Mouse (Mus musculus): ENCODE measurements around the gene Zfp747. TPM values are rescaled to one million over a fixed set of nuclear protein-coding genes. Genes with fewer than 3 reads are reported as not detected.
A peak's percentile ranks its signal among the peaks of the same experiment; 100 is the strongest.
"Not testable (repeated sequence)": the region's sequence is repeated elsewhere in the genome, so short reads cannot be mapped to it uniquely, and the experiment has no call there.

Gene Zfp747
- polyA plus RNA-seq, 1 experiment: 7.2 TPM

- TF ChIP-seq POLR2A (IDR thresholded peaks at IDR 0.05; ENCODE audit: low read depth, low read length) (no peak), CTCF (IDR thresholded peaks at IDR 0.05; ENCODE audit: extremely low read depth, insufficient read depth, insufficient read length, insufficient replicate concordance) (no peak)
- peaks cover 3% of the 10 kb centered on the region; the same call in 1 of the 2 replicates for H3K4me1 ChIP-seq (ENCODE audit: control insufficient read depth, insufficient read depth, insufficient read length)
- DNase-seq (ENCODE audit: low read depth in 1 of 2, low spot score in 2 of 2): no peak
These were observed 4.6 kb downstream of the Zfp747 start for GRCm38 (mm10) chr7:127371213-127371612.

GRCm38 (mm10) chr7:127366249-127366648 lies 9.6 kb downstream of the Zfp747 start:
- WGBS: 96% methylated on average over 3 of the region's 3 CpGs

More at GRCm38 (mm10) chr7:127371213-127371612, 4.6 kb downstream of the Zfp747 start:
- Histone ChIP-seq H3K27me3 (ENCODE audit: control insufficient read depth, insufficient read depth, low read length) (no peaks in the 10 kb centered on the region), H3K4me3 (ENCODE audit: extremely low read depth, insufficient read depth, insufficient read length) (no peak overlapping the region), H3K27ac (ENCODE audit: insufficient read depth, low read length) (no peak overlapping the region), H3K36me3 (ENCODE audit: control insufficient read depth, insufficient read depth, low read length) (peaks cover 5% of the 10 kb centered on the region)
- WGBS: 70% methylated on average over 2 of the region's 2 CpGs

DNA sequence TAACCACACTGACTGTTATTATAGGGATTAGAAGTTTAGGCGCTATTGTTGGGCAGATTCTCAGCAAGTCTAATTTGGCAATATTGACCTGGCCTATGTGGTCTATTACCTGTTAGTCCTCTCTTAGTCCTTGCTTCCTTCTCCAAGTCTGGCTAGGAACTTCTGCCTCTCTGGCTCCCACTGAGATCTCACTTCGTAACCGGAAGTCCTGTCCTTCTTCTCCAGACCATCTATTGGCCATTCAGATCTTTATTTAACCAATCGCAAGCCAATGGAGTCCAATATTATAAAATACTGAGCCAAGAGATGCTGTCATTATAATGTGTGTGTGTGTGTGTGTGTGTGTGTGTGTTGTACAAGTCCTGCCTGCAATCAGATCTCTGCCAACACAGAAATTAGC lies 11.7 kb downstream of the Zfp747 start:
- Histone ChIP-seq H3K27me3 (ENCODE audit: control insufficient read depth, insufficient read depth, low read length) (no peaks in the 10 kb centered on the region), H3K4me1 (ENCODE audit: control insufficient read depth, insufficient read depth, insufficient read length) (no peaks in the 10 kb centered on the region), H3K36me3 (ENCODE audit: control insufficient read depth, insufficient read depth, low read length) (no peaks in the 10 kb centered on the region), H3K4me3 (ENCODE audit: extremely low read depth, insufficient read depth, insufficient read length) (no peak overlapping the region), H3K27ac (ENCODE audit: insufficient read depth, low read length) (no peak overlapping the region)
- DNase-seq (ENCODE audit: low read depth in 1 of 2, low spot score in 2 of 2): no peak
- TF ChIP-seq CTCF (IDR thresholded peaks at IDR 0.05; ENCODE audit: extremely low read depth, insufficient read depth, insufficient read length, insufficient replicate concordance): no peak
- no peak for TF ChIP-seq POLR2A (IDR thresholded peaks at IDR 0.05; ENCODE audit: low read depth, low read length)
- WGBS: 89% methylated on average over 4 of the region's 4 CpGs

More at GRCm38 (mm10) chr7:127366249-127366648, 9.6 kb downstream of the Zfp747 start:
- H3K27ac ChIP-seq (ENCODE audit: insufficient read depth, low read length): no peak overlapping the region
- no peaks in the 10 kb centered on the region for H3K4me1 ChIP-seq (ENCODE audit: control insufficient read depth, insufficient read depth, insufficient read length)
- H3K4me3 ChIP-seq (ENCODE audit: extremely low read depth, insufficient read depth, insufficient read length): no peak overlapping the region
- no peaks in the 10 kb centered on the region for H3K27me3 ChIP-seq (ENCODE audit: control insufficient read depth, insufficient read depth, low read length)
- no peaks in the 10 kb centered on the region for H3K36me3 ChIP-seq (ENCODE audit: control insufficient read depth, insufficient read depth, low read length)
- TF ChIP-seq POLR2A (IDR thresholded peaks at IDR 0.05; ENCODE audit: low read depth, low read length): no peak
- no peak for TF ChIP-seq CTCF (IDR thresholded peaks at IDR 0.05; ENCODE audit: extremely low read depth, insufficient read depth, insufficient read length, insufficient replicate concordance)
- no peak for DNase-seq (ENCODE audit: low read depth in 1 of 2, low spot score in 2 of 2)

DNA sequence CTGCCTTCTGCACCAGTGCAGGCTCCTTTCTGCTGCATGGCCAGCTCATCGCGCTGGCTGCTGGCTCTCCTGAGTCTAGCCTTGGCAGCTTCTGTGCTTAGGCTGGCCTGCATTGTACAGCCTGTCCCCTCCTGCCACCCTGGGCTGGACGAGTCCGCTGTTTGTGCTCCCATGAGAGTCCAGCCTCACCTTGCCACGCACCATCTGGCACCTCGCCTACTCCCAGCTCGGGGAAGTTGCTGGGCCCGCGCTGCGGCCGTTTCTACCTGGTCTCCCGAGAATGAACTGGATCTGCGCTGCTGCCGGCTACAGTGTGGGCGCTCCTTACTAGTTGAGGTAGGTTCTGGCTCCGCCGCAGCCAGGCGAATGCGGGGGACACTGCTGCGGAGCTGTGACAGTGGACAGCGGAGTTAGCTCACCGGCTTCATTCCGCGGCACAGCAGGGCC lies 12.4 kb downstream of the Zfp747 start:
- Histone ChIP-seq H3K36me3 (ENCODE audit: control insufficient read depth, insufficient read depth, low read length) (no peaks in the 10 kb centered on the region), H3K4me3 (ENCODE audit: extremely low read depth, insufficient read depth, insufficient read length) (no peak overlapping the region), H3K4me1 (ENCODE audit: control insufficient read depth, insufficient read depth, insufficient read length) (no peaks in the 10 kb centered on the region), H3K27ac (ENCODE audit: insufficient read depth, low read length) (no peak overlapping the region), H3K27me3 (ENCODE audit: control insufficient read depth, insufficient read depth, low read length) (no peaks in the 10 kb centered on the region)
- 38% methylated on average over 24 of the region's 24 CpGs for WGBS
- DNase-seq (ENCODE audit: low read depth in 1 of 2, low spot score in 2 of 2): no peak
- no peak for TF ChIP-seq POLR2A (IDR thresholded peaks at IDR 0.05; ENCODE audit: low read depth, low read length)
- TF ChIP-seq CTCF (IDR thresholded peaks at IDR 0.05; ENCODE audit: extremely low read depth, insufficient read depth, insufficient read length, insufficient replicate concordance): no peak

- 21% methylated on average over 13 of the region's 13 CpGs for WGBS
- not testable (repeated sequence) for H3K4me1 ChIP-seq (ENCODE audit: control insufficient read depth, insufficient read depth, insufficient read length); H3K36me3 ChIP-seq (ENCODE audit: control insufficient read depth, insufficient read depth, low read length); H3K27ac ChIP-seq (ENCODE audit: insufficient read depth, low read length); H3K27me3 ChIP-seq (ENCODE audit: control insufficient read depth, insufficient read depth, low read length)
- H3K4me3 ChIP-seq (ENCODE audit: extremely low read depth, insufficient read depth, insufficient read length): peak overlapping the region; percentile 27; the same call in 1 of the 2 replicates
- TF ChIP-seq CTCF (IDR thresholded peaks at IDR 0.05; ENCODE audit: extremely low read depth, insufficient read depth, insufficient read length, insufficient replicate concordance): peak; percentile 14; the same call in 1 of the 2 replicates
- DNase-seq (ENCODE audit: low read depth in 1 of 2, low spot score in 2 of 2): peak in 1 of 2 experiments; percentile 45
These were observed 13.4 kb downstream of the Zfp747 start for GRCm38 (mm10) chr7:127362418-127362817.

GRCm38 (mm10) chr7:127361449-127361848 lies 14.4 kb downstream of the Zfp747 start:
- H3K4me3 ChIP-seq (ENCODE audit: extremely low read depth, insufficient read depth, insufficient read length): no peak overlapping the region
- no peaks in the 10 kb centered on the region for H3K27me3 ChIP-seq (ENCODE audit: control insufficient read depth, insufficient read depth, low read length)
- TF ChIP-seq POLR2A (IDR thresholded peaks at IDR 0.05; ENCODE audit: low read depth, low read length) (no peak), CTCF (IDR thresholded peaks at IDR 0.05; ENCODE audit: extremely low read depth, insufficient read depth, insufficient read length, insufficient replicate concordance) (no peak)
- no peak for DNase-seq (ENCODE audit: low read depth in 1 of 2, low spot score in 2 of 2)
- no peaks in the 10 kb centered on the region for H3K4me1 ChIP-seq (ENCODE audit: control insufficient read depth, insufficient read depth, insufficient read length)
- 68% methylated on average over 13 of the region's 13 CpGs for WGBS
- H3K36me3 ChIP-seq (ENCODE audit: control insufficient read depth, insufficient read depth, low read length): no peaks in the 10 kb centered on the region
- no peak overlapping the region for H3K27ac ChIP-seq (ENCODE audit: insufficient read depth, low read length)

- Histone ChIP-seq H3K27me3 (ENCODE audit: control insufficient read depth, insufficient read depth, low read length) (no peaks in the 10 kb centered on the region), H3K36me3 (ENCODE audit: control insufficient read depth, insufficient read depth, low read length) (no peaks in the 10 kb centered on the region), H3K27ac (ENCODE audit: insufficient read depth, low read length) (no peak overlapping the region), H3K4me3 (ENCODE audit: extremely low read depth, insufficient read depth, insufficient read length) (no peak overlapping the region), H3K4me1 (ENCODE audit: control insufficient read depth, insufficient read depth, insufficient read length) (no peaks in the 10 kb centered on the region)
- no peak for DNase-seq (ENCODE audit: low read depth in 1 of 2, low spot score in 2 of 2)
- TF ChIP-seq CTCF (IDR thresholded peaks at IDR 0.05; ENCODE audit: extremely low read depth, insufficient read depth, insufficient read length, insufficient replicate concordance) (no peak), POLR2A (IDR thresholded peaks at IDR 0.05; ENCODE audit: low read depth, low read length) (no peak)
- WGBS: 69% methylated on average over 4 of the region's 4 CpGs
These were observed 15.6 kb downstream of the Zfp747 start for GRCm38 (mm10) chr7:127360265-127360664.
